ENCODE assay signal across 28 mouse cellular contexts in the genomic region with DNA sequence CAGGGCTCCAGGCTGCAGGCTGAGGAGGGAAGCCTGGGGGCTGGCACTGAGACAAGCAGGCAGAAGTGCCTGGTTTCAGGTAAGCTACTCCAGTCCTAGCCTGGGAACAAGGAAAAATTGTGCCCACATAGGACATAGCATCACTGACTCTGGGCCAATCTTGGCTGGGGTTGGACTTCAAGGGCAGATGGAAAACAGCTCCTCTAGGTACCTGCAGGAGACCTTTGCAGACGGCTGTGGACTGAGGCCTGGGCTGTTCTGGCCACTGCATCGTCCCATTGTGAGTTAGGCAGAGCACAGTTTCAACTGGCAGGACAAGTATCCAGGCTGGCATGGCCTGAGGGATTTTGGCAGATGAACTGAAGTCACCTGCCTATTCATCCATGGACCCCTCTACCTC. TPM values are rescaled to one million over a fixed set of nuclear protein-coding genes. Genes with fewer than 3 reads are reported as not detected.
DNase-seq lines count a peak whose midpoint lies in the region; ATAC-seq and TF ChIP-seq lines count a peak whose summit lies in the region.
"Had no signal": no experiment of that assay in that cellular context is flagged by ENCODE, and none has a peak within 500 bp of the region (broad histone marks: within the 10 kb centered on the region; RNA-seq: fewer than 3 reads in every experiment).

No protein-coding gene starts in this region.

- peak overlapping the region; percentile 9; the same call in 1 of the 2 replicates for H3K4me3 ChIP-seq in forebrain, embryonic 10.5 days
- H3K4me3 ChIP-seq in forebrain, embryonic 11.5 days (ENCODE audit: low read depth, low read length), result no peak overlapping the region
- no peak overlapping the region for H3K4me3 ChIP-seq in hindbrain, embryonic 13.5 days
- no peak overlapping the region for H3K4me3 ChIP-seq in hindbrain, embryonic 14.5 days (replicated peaks; ENCODE audit: low read length)
- no peak overlapping the region for H3K4me3 ChIP-seq in midbrain, embryonic 16.5 days (ENCODE audit: low read depth, low read length)
- no peak overlapping the region for H3K4me3 ChIP-seq in midbrain, postnatal 0 days (ENCODE audit: low read depth, low read length)
- H3K4me3 ChIP-seq: embryonic facial prominence, embryonic 13.5 days; erythroblast, embryonic 14.5 days; heart, adult 2 months; heart, embryonic 15.5 days; left cerebral cortex, adult 2 months; limb, embryonic 15.5 days; liver, embryonic 15.5 days; neural tube, embryonic 13.5 days had no signal

- H3K27me3 ChIP-seq in forebrain, embryonic 10.5 days (ENCODE audit: poor library complexity, severe bottlenecking), result no peaks in the 10 kb centered on the region
- H3K27me3 ChIP-seq in forebrain, embryonic 11.5 days (ENCODE audit: control insufficient read depth, insufficient read depth, low read length), result no peaks in the 10 kb centered on the region
- H3K27me3 ChIP-seq in hindbrain, embryonic 13.5 days, result no peaks in the 10 kb centered on the region
- no peaks in the 10 kb centered on the region for H3K27me3 ChIP-seq in hindbrain, embryonic 14.5 days (ENCODE audit: control insufficient read depth, insufficient read depth, low read length)
- no peaks in the 10 kb centered on the region for H3K27me3 ChIP-seq in midbrain, embryonic 16.5 days (ENCODE audit: control insufficient read depth, insufficient read depth, low read depth, low read length)
- H3K27me3 ChIP-seq in midbrain, postnatal 0 days (ENCODE audit: insufficient read depth, low read length), result no peaks in the 10 kb centered on the region
- H3K27me3 ChIP-seq: embryonic facial prominence, embryonic 13.5 days; heart, embryonic 15.5 days; limb, embryonic 15.5 days; liver, embryonic 15.5 days; neural tube, embryonic 13.5 days had no signal

- no peaks in the 10 kb centered on the region for H3K9me3 ChIP-seq in forebrain, embryonic 10.5 days
- no peaks in the 10 kb centered on the region for H3K9me3 ChIP-seq in forebrain, embryonic 11.5 days (ENCODE audit: control insufficient read depth, low read length)
- no peaks in the 10 kb centered on the region for H3K9me3 ChIP-seq in hindbrain, embryonic 13.5 days
- H3K9me3 ChIP-seq in hindbrain, embryonic 14.5 days (ENCODE audit: control insufficient read depth, low read length), result no peaks in the 10 kb centered on the region
- no peaks in the 10 kb centered on the region for H3K9me3 ChIP-seq in midbrain, embryonic 16.5 days (replicated peaks; ENCODE audit: control insufficient read depth, low read length, poor library complexity, severe bottlenecking)
- H3K9me3 ChIP-seq in midbrain, postnatal 0 days (ENCODE audit: low read length), result no peaks in the 10 kb centered on the region
- H3K9me3 ChIP-seq: embryonic facial prominence, embryonic 13.5 days; heart, embryonic 15.5 days; hindbrain, embryonic 10.5 days; limb, embryonic 15.5 days; liver, embryonic 15.5 days; neural tube, embryonic 13.5 days had no signal

- no peak for ATAC-seq in forebrain, embryonic 11.5 days (replicated peaks; ENCODE audit: low FRiP score)
- ATAC-seq in hindbrain, embryonic 13.5 days (ENCODE audit: low FRiP score), result no peak
- ATAC-seq in hindbrain, embryonic 14.5 days (ENCODE audit: low FRiP score), result no peak
- ATAC-seq in midbrain, embryonic 16.5 days, result no peak
- no peak for ATAC-seq in midbrain, postnatal 0 days (ENCODE audit: low FRiP score)
- ATAC-seq: forebrain, embryonic 16.5 days; intestine, postnatal 0 days; lung, postnatal 0 days had no signal

- H3K4me2 ChIP-seq in forebrain, embryonic 11.5 days (ENCODE audit: low read depth, low read length, severe bottlenecking), result no peak overlapping the region
- H3K4me2 ChIP-seq in hindbrain, embryonic 13.5 days, result no peak overlapping the region
- no peak overlapping the region for H3K4me2 ChIP-seq in hindbrain, embryonic 14.5 days (replicated peaks)
- no peak overlapping the region for H3K4me2 ChIP-seq in midbrain, embryonic 16.5 days (ENCODE audit: low read length)
- no peak overlapping the region for H3K4me2 ChIP-seq in midbrain, postnatal 0 days (ENCODE audit: low read depth, low read length, poor library complexity, severe bottlenecking)
- H3K4me2 ChIP-seq: embryonic facial prominence, embryonic 13.5 days; heart, embryonic 15.5 days; limb, embryonic 15.5 days; liver, embryonic 15.5 days; midbrain, embryonic 11.5 days; neural tube, embryonic 13.5 days had no signal

- TF ChIP-seq CTCF in midbrain, postnatal 0 days (IDR thresholded peaks at IDR 0.05), result no peak

- WGBS in forebrain, embryonic 10.5 days, result 78% methylated on average over 2 of the region's 2 CpGs
- 93% methylated on average over 2 of the region's 2 CpGs for WGBS in forebrain, embryonic 11.5 days
- 84% methylated on average over 2 of the region's 2 CpGs for WGBS in hindbrain, embryonic 13.5 days
- WGBS in hindbrain, embryonic 14.5 days, result 88% methylated on average over 2 of the region's 2 CpGs
- 86% methylated on average over 2 of the region's 2 CpGs for whole genome bisulfite sequencing in midbrain, embryonic 16.5 days
- WGBS in midbrain, postnatal 0 days, result 76% methylated on average over 2 of the region's 2 CpGs

- H3K27ac ChIP-seq in forebrain, embryonic 10.5 days, result no peak overlapping the region
- H3K27ac ChIP-seq in forebrain, embryonic 11.5 days (ENCODE audit: low read depth, low read length), result no peak overlapping the region
- no peak overlapping the region for H3K27ac ChIP-seq in hindbrain, embryonic 13.5 days
- H3K27ac ChIP-seq in hindbrain, embryonic 14.5 days, result no peak overlapping the region
- no peak overlapping the region for H3K27ac ChIP-seq in midbrain, embryonic 16.5 days (ENCODE audit: low read length)
- no peak overlapping the region for H3K27ac ChIP-seq in midbrain, postnatal 0 days (ENCODE audit: low read depth, low read length)
- H3K27ac ChIP-seq: embryonic facial prominence, embryonic 13.5 days; heart, adult 2 months; heart, embryonic 15.5 days; hindbrain, embryonic 10.5 days; kidney, postnatal 0 days; left cerebral cortex, adult 2 months; limb, embryonic 15.5 days; liver, embryonic 15.5 days; neural tube, embryonic 13.5 days had no signal

- peaks cover 16% of the 10 kb centered on the region for H3K4me1 ChIP-seq in forebrain, embryonic 10.5 days
- no peaks in the 10 kb centered on the region for H3K4me1 ChIP-seq in forebrain, embryonic 11.5 days (replicated peaks; ENCODE audit: control insufficient read depth, insufficient read depth, low read length)
- H3K4me1 ChIP-seq in hindbrain, embryonic 13.5 days (replicated peaks), result peaks cover 4% of the 10 kb centered on the region
- H3K4me1 ChIP-seq in hindbrain, embryonic 14.5 days (replicated peaks; ENCODE audit: control insufficient read depth, insufficient read depth, low read length), result no peaks in the 10 kb centered on the region
- peaks cover 1% of the 10 kb centered on the region; the same call in 1 of the 2 replicates for H3K4me1 ChIP-seq in midbrain, embryonic 16.5 days (ENCODE audit: control insufficient read depth, insufficient read depth, low read length)
- no peaks in the 10 kb centered on the region for H3K4me1 ChIP-seq in midbrain, postnatal 0 days (ENCODE audit: insufficient read depth, low read length)

- DNase-seq in adrenal gland, adult (ENCODE audit: inconsistent age in 2 of 2, low spot score in 1 of 2), result peak; percentile 8 to 34
- no peak for DNase-seq in adrenal gland, adult 8-10 months
- no peak for DNase-seq in forebrain, embryonic 10.5 days (ENCODE audit: extremely low spot score, low spot score)
- DNase-seq in forebrain, embryonic 11.5 days (ENCODE audit: low spot score), result no peak
- DNase-seq in hindbrain, embryonic 14.5 days (ENCODE audit: low spot score), result no peak
- no peak for DNase-seq in midbrain, postnatal 0 days (ENCODE audit: low spot score)
- DNase-seq: embryo, embryonic 11 days; gastrocnemius, postnatal 25 days; left cerebral cortex, postnatal 4 days; retina, postnatal 1 day; right cerebral cortex, postnatal 25 days; thymus, postnatal 36 days had no signal

- no peak overlapping the region for H3K9ac ChIP-seq in forebrain, embryonic 11.5 days (ENCODE audit: low read length)
- H3K9ac ChIP-seq in hindbrain, embryonic 13.5 days, result peak overlapping the region; percentile 24; the same call in 1 of the 2 replicates
- no peak overlapping the region for H3K9ac ChIP-seq in hindbrain, embryonic 14.5 days
- 0 out of 2 replicates have a peak overlapping the region, but pooled peaks have one; percentile 26 for H3K9ac ChIP-seq in midbrain, embryonic 16.5 days (ENCODE audit: low read depth, low read length)
- no peak overlapping the region for H3K9ac ChIP-seq in midbrain, postnatal 0 days (replicated peaks; ENCODE audit: low read length, poor library complexity, severe bottlenecking)
- H3K9ac ChIP-seq: embryonic facial prominence, embryonic 13.5 days; heart, embryonic 15.5 days; limb, embryonic 15.5 days; liver, embryonic 15.5 days; neural tube, embryonic 13.5 days had no signal

- H3K36me3 ChIP-seq in forebrain, embryonic 10.5 days (replicated peaks), result peaks cover 89% of the 10 kb centered on the region
- peaks cover 7% of the 10 kb centered on the region for H3K36me3 ChIP-seq in forebrain, embryonic 11.5 days (ENCODE audit: control insufficient read depth, insufficient read depth, low read length)
- peaks cover 88% of the 10 kb centered on the region for H3K36me3 ChIP-seq in hindbrain, embryonic 13.5 days
- peaks cover 83% of the 10 kb centered on the region for H3K36me3 ChIP-seq in hindbrain, embryonic 14.5 days (replicated peaks; ENCODE audit: control insufficient read depth, insufficient read depth)
- H3K36me3 ChIP-seq in midbrain, embryonic 16.5 days (ENCODE audit: control insufficient read depth, insufficient read depth, low read length), result peaks cover 47% of the 10 kb centered on the region
- H3K36me3 ChIP-seq in midbrain, postnatal 0 days (ENCODE audit: insufficient read depth, low read length), result peaks cover 79% of the 10 kb centered on the region

RNA-seq across cellular contexts. Expression of gene Per1, which starts 10.8 kb away (rescaled TPM):
- total RNA-seq in adrenal gland, adult 8-10 months (2022), result 100 to 1,000 TPM in 1 of 4 experiments, 10 to 100 TPM in 3; 30.0 to 119 (median 51.6) TPM
- 7.3 and 9.0 TPM in 2 replicates for polyA plus RNA-seq in forebrain, embryonic 10.5 days (2016; fragmentation: Nextera tagmentation; extraction: Ambion mirVana)
- polyA plus RNA-seq in forebrain, embryonic 11.5 days (2014; fragmentation: Nextera tagmentation; extraction: Ambion mirVana), result 8.2 and 10.0 TPM in 2 replicates
- polyA plus RNA-seq in hindbrain, embryonic 13.5 days (2015; fragmentation: Nextera tagmentation; extraction: Ambion mirVana), result 7.4 and 9.4 TPM in 2 replicates
- 9.6 and 10.1 TPM in 2 replicates for polyA plus RNA-seq in hindbrain, embryonic 14.5 days (2014; fragmentation: Nextera tagmentation; extraction: Ambion mirVana)
- 12.4 TPM in 2 replicates for polyA plus RNA-seq in midbrain, embryonic 16.5 days (2015; fragmentation: Nextera tagmentation; extraction: Ambion mirVana)
- total RNA-seq in midbrain, postnatal 0 days (2014; rRNA removed), result 28.5 and 47.1 TPM in 2 replicates
- polyA plus RNA-seq in midbrain, postnatal 0 days (2015; fragmentation: Nextera tagmentation; extraction: Ambion mirVana), result 11.8 and 15.4 TPM in 2 replicates

RNA-seq across cellular contexts. Expression of gene Hes7, which starts 14.4 kb away (rescaled TPM):
- under 1 TPM in 2 of 4 experiments, not detected in 2; 0.18 to 0.22 TPM for total RNA-seq in adrenal gland, adult 8-10 months (2022)
- 0.16 and 0.17 TPM in 2 replicates for polyA plus RNA-seq in forebrain, embryonic 10.5 days (2016; fragmentation: Nextera tagmentation; extraction: Ambion mirVana)
- polyA plus RNA-seq in forebrain, embryonic 11.5 days (2014; fragmentation: Nextera tagmentation; extraction: Ambion mirVana), result 0.11 and 0.24 TPM in 2 replicates
- polyA plus RNA-seq in hindbrain, embryonic 13.5 days (2015; fragmentation: Nextera tagmentation; extraction: Ambion mirVana), result 0.26 and 0.35 TPM in 2 replicates
- 0.43 and 0.52 TPM in 2 replicates for polyA plus RNA-seq in hindbrain, embryonic 14.5 days (2014; fragmentation: Nextera tagmentation; extraction: Ambion mirVana)
- polyA plus RNA-seq in midbrain, embryonic 16.5 days (2015; fragmentation: Nextera tagmentation; extraction: Ambion mirVana), result 0.75 and 1.1 TPM in 2 replicates
- total RNA-seq in midbrain, postnatal 0 days (2014; rRNA removed), result 1.2 and 2.1 TPM in 2 replicates
- 1.7 and 2.0 TPM in 2 replicates for polyA plus RNA-seq in midbrain, postnatal 0 days (2015; fragmentation: Nextera tagmentation; extraction: Ambion mirVana)
- total RNA-seq: gastrocnemius, postnatal 25 days had no signal

RNA-seq across cellular contexts. Expression of gene 9130213A22Rik, which starts 16.6 kb away (rescaled TPM):
- under 1 TPM; 0.26 to 0.95 (median 0.84) TPM for total RNA-seq in adrenal gland, adult 8-10 months (2022)
- polyA plus RNA-seq in forebrain, embryonic 10.5 days (2016; fragmentation: Nextera tagmentation; extraction: Ambion mirVana), result 0.11 and 0.16 TPM in 2 replicates
- polyA plus RNA-seq in forebrain, embryonic 11.5 days (2014; fragmentation: Nextera tagmentation; extraction: Ambion mirVana), result 0.39 TPM in 1 of 2 replicates, not detected in the other
- polyA plus RNA-seq in hindbrain, embryonic 13.5 days (2015; fragmentation: Nextera tagmentation; extraction: Ambion mirVana), result 0.13 and 0.25 TPM in 2 replicates
- polyA plus RNA-seq in hindbrain, embryonic 14.5 days (2014; fragmentation: Nextera tagmentation; extraction: Ambion mirVana), result 0.39 and 0.56 TPM in 2 replicates
- 0.49 and 0.65 TPM in 2 replicates for polyA plus RNA-seq in midbrain, embryonic 16.5 days (2015; fragmentation: Nextera tagmentation; extraction: Ambion mirVana)
- 1.0 and 1.6 TPM in 2 replicates for total RNA-seq in midbrain, postnatal 0 days (2014; rRNA removed)
- polyA plus RNA-seq in midbrain, postnatal 0 days (2015; fragmentation: Nextera tagmentation; extraction: Ambion mirVana), result 1.2 and 1.4 TPM in 2 replicates
- polyA plus RNA-seq: erythroblast, embryonic 14.5 days had no signal

RNA-seq across cellular contexts. Expression of gene Vamp2, which starts 17.5 kb away (rescaled TPM):
- 100 to 1,000 TPM; 118 to 221 (median 178) TPM for total RNA-seq in adrenal gland, adult 8-10 months (2022)
- 51.3 and 57.6 TPM in 2 replicates for polyA plus RNA-seq in forebrain, embryonic 10.5 days (2016; fragmentation: Nextera tagmentation; extraction: Ambion mirVana)
- polyA plus RNA-seq in forebrain, embryonic 11.5 days (2014; fragmentation: Nextera tagmentation; extraction: Ambion mirVana), result 95.9 and 98.4 TPM in 2 replicates
- polyA plus RNA-seq in hindbrain, embryonic 13.5 days (2015; fragmentation: Nextera tagmentation; extraction: Ambion mirVana), result 217 and 227 TPM in 2 replicates
- polyA plus RNA-seq in hindbrain, embryonic 14.5 days (2014; fragmentation: Nextera tagmentation; extraction: Ambion mirVana), result 324 and 368 TPM in 2 replicates
- polyA plus RNA-seq in midbrain, embryonic 16.5 days (2015; fragmentation: Nextera tagmentation; extraction: Ambion mirVana), result 335 and 438 TPM in 2 replicates
- total RNA-seq in midbrain, postnatal 0 days (2014; rRNA removed), result 144 and 157 TPM in 2 replicates
- 591 and 600 TPM in 2 replicates for polyA plus RNA-seq in midbrain, postnatal 0 days (2015; fragmentation: Nextera tagmentation; extraction: Ambion mirVana)

RNA-seq across cellular contexts. Expression of gene Aloxe3, which starts 19.9 kb away (rescaled TPM):
- total RNA-seq in adrenal gland, adult 8-10 months (2022), result 1 to 10 TPM in 3 of 4 experiments, under 1 TPM in 1; 0.87 to 2.2 (median 1.7) TPM
- 0.26 and 0.28 TPM in 2 replicates for polyA plus RNA-seq in forebrain, embryonic 10.5 days (2016; fragmentation: Nextera tagmentation; extraction: Ambion mirVana)
- not detected in 2 replicates for polyA plus RNA-seq in forebrain, embryonic 11.5 days (2014; fragmentation: Nextera tagmentation; extraction: Ambion mirVana)
- 0.71 and 1.3 TPM in 2 replicates for polyA plus RNA-seq in hindbrain, embryonic 13.5 days (2015; fragmentation: Nextera tagmentation; extraction: Ambion mirVana)
- polyA plus RNA-seq in hindbrain, embryonic 14.5 days (2014; fragmentation: Nextera tagmentation; extraction: Ambion mirVana), result 4.3 and 4.9 TPM in 2 replicates
- polyA plus RNA-seq in midbrain, embryonic 16.5 days (2015; fragmentation: Nextera tagmentation; extraction: Ambion mirVana), result 9.0 and 11.5 TPM in 2 replicates
- total RNA-seq in midbrain, postnatal 0 days (2014; rRNA removed), result 16.3 and 19.4 TPM in 2 replicates
- polyA plus RNA-seq in midbrain, postnatal 0 days (2015; fragmentation: Nextera tagmentation; extraction: Ambion mirVana), result 17.8 and 21.4 TPM in 2 replicates
- total RNA-seq: gastrocnemius, postnatal 25 days had no signal
- polyA plus RNA-seq: liver, embryonic 15.5 days had no signal

Comparison
In these comparisons a context has a peak if more than half of its experiments do, and no peak if none do; other contexts are left out.
1. DNase-seq: peak in adrenal gland, adult (2 of 2); none in adrenal gland, adult 8-10 months (single experiment), forebrain, embryonic 10.5 days (single experiment), forebrain, embryonic 11.5 days (single experiment), hindbrain, embryonic 14.5 days (single experiment) and midbrain, postnatal 0 days (single experiment).
2. H3K9ac ChIP-seq: peak in hindbrain, embryonic 13.5 days (single experiment) and midbrain, embryonic 16.5 days (single experiment); none in forebrain, embryonic 11.5 days (single experiment), hindbrain, embryonic 14.5 days (single experiment) and midbrain, postnatal 0 days (single experiment).